Mouse (Mus musculus) cerebellum, adult 9-10 months (tissue): ENCODE measurements at regions not wholly inside any gene's neighbourhood (a gene's known extent, or its start where the extent isn't known, plus 50 kb on each side); places are given as distances from the start of the nearest gene placed in this dataset.

Experiments used
- DNase-seq: peaks from one replicate; pipeline ENCODE4 v3.0.0; 2022

- peak; percentile 77 for DNase-seq
These were observed 51.0 kb upstream of the Zfp873 start for GRCm38 (mm10) chr10:81996742-81997536.
